Mouse (Mus musculus) lung, postnatal 0 days (tissue): ENCODE measurements around the gene 1810046K07Rik. TPM values are rescaled to one million over a fixed set of nuclear protein-coding genes. Genes with fewer than 3 reads are reported as not detected.

ENCODE experiments used
- ATAC-seq: fragments of 200-750 bp; cut with Nextera tagmentation; 2 replicates; pipeline ENCODE4 v1.8.0; 2017; ENCODE audit warnings: moderate library complexity
- DNase-seq: peaks from one replicate; pipeline ENCODE4 v3.0.0-alpha.2; 2016; ENCODE audit warnings: low spot score
- H3K27ac ChIP-seq: fragments of 300-500 bp; sonication (generic); 2 replicates; pipeline ENCODE4 v1.5.1; 2014; ENCODE audit warnings: antibody characterized with exemption, mild to moderate bottlenecking, low read length, mixed read lengths
- H3K27me3 ChIP-seq: fragments of 300-500 bp; sonication (generic); replicated peaks from 2 replicates; pipeline ENCODE4 v1.6.1; 2014; ENCODE audit warnings: low read length, mixed read lengths; ENCODE audit not compliant: insufficient read depth
- H3K36me3 ChIP-seq: fragments of 300-500 bp; sonication (generic); 2 replicates; pipeline ENCODE4 v1.6.1; 2014; ENCODE audit warnings: low read length, mixed read lengths; ENCODE audit not compliant: insufficient read depth
- H3K4me1 ChIP-seq: fragments of 300-500 bp; sonication (generic); 2 replicates; pipeline ENCODE4 v1.6.1; 2014; ENCODE audit warnings: antibody characterized with exemption, low read depth, low read length, mixed read lengths; ENCODE audit not compliant: insufficient read depth
- H3K4me2 ChIP-seq: fragments of 300-500 bp; sonication (generic); replicated peaks from 2 replicates; pipeline ENCODE4 v1.6.1; 2014; ENCODE audit warnings: low read depth, mild to moderate bottlenecking, low read length, moderate library complexity, mixed read lengths
- H3K4me3 ChIP-seq: fragments of 300-500 bp; sonication (generic); 2 replicates; pipeline ENCODE4 v1.5.1; 2014; ENCODE audit warnings: low read depth, low read length
- H3K9ac ChIP-seq: fragments of 300-500 bp; sonication (generic); replicated peaks from 2 replicates; pipeline ENCODE4 v1.6.1; 2014; ENCODE audit warnings: low read depth, mild to moderate bottlenecking
- H3K9me3 ChIP-seq: fragments of 300-500 bp; sonication (generic); 2 replicates; pipeline ENCODE4 v1.6.1; 2016; ENCODE audit warnings: low read length, mixed read lengths
- CTCF ChIP-seq: IDR thresholded peaks from 2 replicates; pipeline ENCODE4 v1.5.1; 2016; ENCODE audit warnings: antibody characterized with exemption, mild to moderate bottlenecking
- EP300 ChIP-seq: IDR thresholded peaks from 2 replicates; pipeline ENCODE4 v1.6.1; 2016; ENCODE audit warnings: antibody characterized with exemption, mild to moderate bottlenecking, control low read depth
- WGBS: fragments of 180-500 bp; shearing (Covaris S2); extraction: QIAGEN DNeasy Blood & Tissue Kit; methylation state at CpG from one replicate; pipeline ENCODE4 v1.1.7; 2014; 5-methylcytosine and 5-hydroxymethylcytosine counted together
- polyA plus RNA-seq: library from polyadenylated mRNA; unstranded; fragments of >200 nt; fragmentation: Nextera tagmentation; extraction: Ambion mirVana; gene quantifications from 2 replicates; pipeline ENCODE4 v1.2.1, GENCODE M21; 2015

The 1810046K07Rik gene
- polyA plus RNA-seq, 1 experiment from 2014 or later, result 0.20 TPM

DNA sequence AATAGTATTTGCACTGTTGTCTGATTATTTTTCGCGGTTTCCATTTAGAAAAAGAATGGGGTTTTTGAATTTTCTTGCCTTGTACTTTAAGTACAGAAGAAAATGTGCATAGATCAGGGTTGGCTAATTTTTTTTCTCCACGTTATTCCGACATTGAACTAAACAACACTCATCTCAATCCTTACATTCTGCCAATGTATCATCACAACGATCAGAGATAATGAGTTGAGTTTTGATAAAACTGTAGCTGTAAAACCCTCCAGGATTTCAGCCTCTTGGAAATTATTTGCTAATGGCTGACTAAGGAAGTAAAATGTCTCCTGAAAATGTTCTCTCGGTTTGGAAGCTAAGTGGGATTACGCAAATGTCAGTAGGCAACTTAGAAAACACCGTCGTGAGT is 17.1 kb upstream of the 1810046K07Rik start:
- H3K27ac ChIP-seq, result no peak overlapping the region
- H3K4me1 ChIP-seq, result no peaks in the 10 kb centered on the region
- H3K27me3 ChIP-seq, result no peaks in the 10 kb centered on the region
- no peaks in the 10 kb centered on the region for H3K9me3 ChIP-seq
- WGBS, result 57% methylated on average over 9 of the region's 9 CpGs
- H3K36me3 ChIP-seq, result no peaks in the 10 kb centered on the region
- H3K4me2 ChIP-seq, result no peak overlapping the region
- ATAC-seq (no peak), DNase-seq (no peak)
- H3K9ac ChIP-seq, result no peak overlapping the region
- TF ChIP-seq EP300 (no peak), CTCF (no peak)
- H3K4me3 ChIP-seq, result no peak overlapping the region

- ATAC-seq, result peak; percentile 77
- Histone ChIP-seq H3K36me3 (no peaks in the 10 kb centered on the region), H3K9me3 (no peaks in the 10 kb centered on the region), H3K4me3 (no peak overlapping the region), H3K4me1 (peaks cover 5% of the 10 kb centered on the region; the same call in 1 of the 2 replicates), H3K9ac (no peak overlapping the region), H3K4me2 (peak overlapping the region; percentile 25; the same call in 1 of the 2 replicates), H3K27ac (no peak overlapping the region), H3K27me3 (no peaks in the 10 kb centered on the region)
- WGBS, result 23% methylated on average over 8 of the region's 8 CpGs
- DNase-seq, result peak; percentile 88
- TF ChIP-seq EP300 (no peak), CTCF (peak; percentile 98)
These were observed 6.7 kb upstream of the 1810046K07Rik start for GRCm38 (mm10) chr9:51335294-51336010.

DNA sequence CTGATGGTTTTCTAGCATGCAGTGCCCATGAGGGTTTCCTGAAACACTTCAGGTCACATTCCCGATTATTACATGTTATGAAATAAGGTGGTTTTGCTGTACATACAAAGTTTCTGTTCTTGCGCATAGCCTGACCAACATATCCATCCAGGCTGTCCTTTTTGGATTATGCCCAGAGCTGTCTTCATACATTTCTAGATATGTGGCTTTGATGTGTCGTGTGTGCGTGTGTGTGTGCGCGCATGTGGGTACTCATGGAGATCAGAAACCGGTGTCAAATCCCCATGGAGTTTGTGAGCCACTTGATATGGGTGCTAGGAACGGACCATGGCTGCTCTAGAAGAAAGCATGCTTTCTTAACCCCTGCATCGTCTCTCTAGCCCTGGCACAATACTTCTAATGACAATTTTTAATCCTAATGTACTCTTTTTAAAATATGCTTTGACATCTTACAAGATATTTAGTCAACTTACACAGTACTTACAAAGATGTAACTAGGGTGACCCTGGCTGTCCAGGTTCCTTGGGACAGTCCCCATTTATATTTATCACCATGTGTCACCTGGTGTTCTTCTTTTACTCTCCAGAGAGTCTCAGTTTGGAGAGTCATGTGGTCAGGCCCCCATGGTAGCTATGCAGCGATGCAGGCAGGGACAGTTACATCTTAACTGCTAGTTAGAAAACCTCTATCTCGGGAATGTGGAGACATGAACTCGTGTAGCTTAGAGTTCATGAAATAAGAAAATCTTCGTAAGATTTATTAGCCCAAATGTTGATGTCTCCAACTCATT is 2.9 kb upstream of the 1810046K07Rik start:
- peaks cover 5% of the 10 kb centered on the region; the same call in 1 of the 2 replicates for H3K4me1 ChIP-seq
- H3K4me2 ChIP-seq, result no peak overlapping the region
- no peak overlapping the region for H3K27ac ChIP-seq
- no peaks in the 10 kb centered on the region for H3K36me3 ChIP-seq
- no peaks in the 10 kb centered on the region for H3K9me3 ChIP-seq
- TF ChIP-seq EP300, result no peak
- TF ChIP-seq CTCF, result no peak
- H3K9ac ChIP-seq, result no peak overlapping the region
- ATAC-seq (no peak), DNase-seq (no peak)
- H3K4me3 ChIP-seq, result no peak overlapping the region
- WGBS, result 83% methylated on average over 13 of the region's 13 CpGs
- H3K27me3 ChIP-seq, result no peaks in the 10 kb centered on the region

GRCm38 (mm10) chr9:51327555-51327903 is 1.2 kb downstream of the 1810046K07Rik start:
- no peak for TF ChIP-seq CTCF
- no peak for TF ChIP-seq EP300
- Histone ChIP-seq H3K4me3 (no peak overlapping the region), H3K9me3 (no peaks in the 10 kb centered on the region), H3K27me3 (no peaks in the 10 kb centered on the region), H3K36me3 (no peaks in the 10 kb centered on the region), H3K4me1 (no peaks in the 10 kb centered on the region), H3K27ac (no peak overlapping the region), H3K4me2 (no peak overlapping the region), H3K9ac (no peak overlapping the region)
- DNase-seq, result no peak
- WGBS, result 73% methylated on average over 5 of the region's 5 CpGs
- no peak for ATAC-seq

DNA sequence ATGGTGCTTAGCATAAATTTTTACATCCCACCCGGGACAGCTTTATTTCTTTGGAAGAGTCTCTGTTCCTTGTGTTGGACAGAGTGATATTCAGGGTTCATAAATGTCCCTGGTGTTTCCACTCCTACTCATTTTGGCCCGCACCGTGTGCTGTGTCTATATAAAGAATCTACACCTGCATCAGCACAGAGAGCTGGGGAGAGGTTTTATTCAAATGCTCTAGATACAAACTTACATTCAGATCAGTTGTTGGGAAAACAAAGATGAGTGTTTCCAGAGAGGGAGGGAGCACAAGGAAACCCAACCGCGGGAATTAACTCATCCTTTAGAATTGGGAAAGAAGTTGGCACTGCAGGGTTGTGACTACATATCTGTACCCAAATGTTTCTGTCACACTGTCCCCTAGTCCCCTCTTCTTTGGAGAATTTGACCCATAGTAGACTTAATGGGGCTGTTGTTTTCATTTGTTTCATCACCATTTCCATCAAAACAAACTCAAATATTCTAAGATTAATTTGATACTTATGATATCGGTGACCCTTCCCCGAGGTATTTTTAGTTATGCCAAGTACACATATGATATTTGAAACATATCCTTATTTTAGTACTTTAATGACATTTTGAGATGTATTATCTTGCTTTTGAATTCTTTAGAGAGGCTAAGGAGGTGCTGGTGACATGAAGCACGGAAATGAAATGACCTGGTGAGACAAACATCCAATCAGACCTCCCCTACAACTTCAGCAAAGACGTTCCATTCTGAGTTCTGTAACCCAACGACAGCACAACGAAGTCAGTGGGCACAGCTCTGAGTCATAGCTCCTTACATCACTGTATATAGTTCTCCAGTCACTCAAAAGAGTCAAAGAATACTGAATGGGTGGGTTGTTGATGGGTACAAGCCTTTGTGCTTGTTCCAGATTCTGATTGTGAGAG is 1.8 kb downstream of the 1810046K07Rik start:
- no peak overlapping the region for H3K9ac ChIP-seq
- ATAC-seq (peak; percentile 88), DNase-seq (peak; percentile 68)
- no peaks in the 10 kb centered on the region for H3K27me3 ChIP-seq
- WGBS, result 56% methylated on average over 11 of the region's 11 CpGs
- no peak overlapping the region for H3K27ac ChIP-seq
- H3K4me1 ChIP-seq, result no peaks in the 10 kb centered on the region
- no peak overlapping the region for H3K4me2 ChIP-seq
- H3K9me3 ChIP-seq, result no peaks in the 10 kb centered on the region
- TF ChIP-seq EP300 (peak; percentile 47; the same call in 1 of the 2 replicates), CTCF (no peak)
- H3K4me3 ChIP-seq, result no peak overlapping the region
- no peaks in the 10 kb centered on the region for H3K36me3 ChIP-seq
